Comparison of ENCODE assay signal across 7 mouse cellular contexts in genomic region chr9:106211680-106212593, GRCm38 (mm10). TPM values are rescaled to one million over a fixed set of nuclear protein-coding genes. Genes with fewer than 3 reads are reported as not detected.
A peak's percentile ranks its signal among the peaks of the same experiment; 100 is the strongest.
DNase-seq lines count a peak whose midpoint lies in the region; ATAC-seq lines count a peak whose summit lies in the region.

No protein-coding gene starts in this region.

- WGBS in intestine, embryonic 15.5 days: 20% methylated on average over 37 of the region's 37 CpGs
- WGBS in limb, embryonic 13.5 days: 20% methylated on average over 37 of the region's 37 CpGs
- 15% methylated on average over 37 of the region's 37 CpGs for WGBS in midbrain, embryonic 16.5 days

- no peaks in the 10 kb centered on the region for H3K27me3 ChIP-seq in intestine, embryonic 15.5 days (replicated peaks)
- no peaks in the 10 kb centered on the region for H3K27me3 ChIP-seq in limb, embryonic 13.5 days
- H3K27me3 ChIP-seq in midbrain, embryonic 16.5 days (ENCODE audit: control insufficient read depth, insufficient read depth, low read depth, low read length): no peaks in the 10 kb centered on the region

- peaks cover 17% of the 10 kb centered on the region; the same call in 1 of the 2 replicates for H3K36me3 ChIP-seq in intestine, embryonic 15.5 days
- peaks cover 48% of the 10 kb centered on the region for H3K36me3 ChIP-seq in limb, embryonic 13.5 days
- H3K36me3 ChIP-seq in midbrain, embryonic 16.5 days (ENCODE audit: control insufficient read depth, insufficient read depth, low read length): peaks cover 30% of the 10 kb centered on the region

- peak overlapping the region; percentile 71 for H3K4me2 ChIP-seq in intestine, embryonic 15.5 days (replicated peaks)
- peak overlapping the region; percentile 62 for H3K4me2 ChIP-seq in limb, embryonic 13.5 days (replicated peaks)
- H3K4me2 ChIP-seq in midbrain, embryonic 16.5 days (ENCODE audit: low read length): peak overlapping the region; percentile 59

- DNase-seq in adrenal gland, adult 2 months: peak; percentile 89
- peak; percentile 92 for DNase-seq in embryo, embryonic 10 days (ENCODE audit: low spot score)
- DNase-seq in gastrocnemius, postnatal 36 days: peak; percentile 74 to 79
- DNase-seq in spleen, postnatal 10 days (ENCODE audit: low spot score in 2 of 2): peak; percentile 78 to 90

- ATAC-seq in intestine, embryonic 15.5 days: peak; percentile 84
- peak; percentile 83 for ATAC-seq in limb, embryonic 13.5 days (ENCODE audit: low FRiP score, low read depth)
- ATAC-seq in midbrain, embryonic 16.5 days: peak; percentile 79

- H3K4me3 ChIP-seq in intestine, embryonic 15.5 days (replicated peaks): peak overlapping the region; percentile 27
- H3K4me3 ChIP-seq in limb, embryonic 13.5 days: peak overlapping the region; percentile 35
- H3K4me3 ChIP-seq in midbrain, embryonic 16.5 days (ENCODE audit: low read depth, low read length): peak overlapping the region; percentile 11; the same call in 1 of the 2 replicates

- peaks cover 11% of the 10 kb centered on the region; the same call in 1 of the 2 replicates for H3K4me1 ChIP-seq in intestine, embryonic 15.5 days (replicated peaks)
- peaks cover 10% of the 10 kb centered on the region for H3K4me1 ChIP-seq in limb, embryonic 13.5 days
- H3K4me1 ChIP-seq in midbrain, embryonic 16.5 days (ENCODE audit: control insufficient read depth, insufficient read depth, low read length): peaks cover 9% of the 10 kb centered on the region

- peak overlapping the region; percentile 51; the same call in 1 of the 2 replicates for H3K9ac ChIP-seq in intestine, embryonic 15.5 days
- peak overlapping the region; percentile 66 for H3K9ac ChIP-seq in limb, embryonic 13.5 days
- peak overlapping the region; percentile 58 for H3K9ac ChIP-seq in midbrain, embryonic 16.5 days (ENCODE audit: low read depth, low read length)

- no peaks in the 10 kb centered on the region for H3K9me3 ChIP-seq in intestine, embryonic 15.5 days
- H3K9me3 ChIP-seq in limb, embryonic 13.5 days: no peaks in the 10 kb centered on the region
- H3K9me3 ChIP-seq in midbrain, embryonic 16.5 days (replicated peaks; ENCODE audit: control insufficient read depth, low read length, poor library complexity, severe bottlenecking): no peaks in the 10 kb centered on the region

- no peak overlapping the region for H3K27ac ChIP-seq in intestine, embryonic 15.5 days
- H3K27ac ChIP-seq in limb, embryonic 13.5 days: peak overlapping the region; percentile 73
- H3K27ac ChIP-seq in midbrain, embryonic 16.5 days (ENCODE audit: low read length): peak overlapping the region; percentile 67

- intact Hi-C loops in gastrocnemius, postnatal 36 days (cut with DNase I): loop anchor here (5.0 to 10.0 kb wide), 2 partner anchors 55 to 213 kb away; partner anchors contain the start of genes Glyctk and Rpl29

RNA-seq across cellular contexts. Expression of gene Twf2, which starts 9.0 kb away (rescaled TPM):
- total RNA-seq in adrenal gland, adult 2 months (2021): 100 to 1,000 TPM in 1 of 2 experiments, 10 to 100 TPM in 1; 75.8 to 128 TPM
- polyA plus RNA-seq in adrenal gland, adult 2 months (2012; rRNA removed): 121 and 125 TPM in 2 replicates
- 100 to 1,000 TPM; 113 to 156 TPM for total RNA-seq in gastrocnemius, postnatal 36 days (2021)
- polyA plus RNA-seq in intestine, embryonic 15.5 days (2015; fragmentation: Nextera tagmentation; extraction: Ambion mirVana): 51.5 and 52.5 TPM in 2 replicates
- polyA plus RNA-seq in limb, embryonic 13.5 days (2015; fragmentation: Nextera tagmentation; extraction: Ambion mirVana): 59.1 and 63.6 TPM in 2 replicates
- 49.5 and 52.1 TPM in 2 replicates for polyA plus RNA-seq in midbrain, embryonic 16.5 days (2015; fragmentation: Nextera tagmentation; extraction: Ambion mirVana)

RNA-seq across cellular contexts. Expression of gene Tlr9, which starts 10.5 kb away (rescaled TPM):
- 1 to 10 TPM in 1 of 2 experiments, under 1 TPM in 1; 0.84 to 1.4 TPM for total RNA-seq in adrenal gland, adult 2 months (2021)
- 2.5 and 2.7 TPM in 2 replicates for polyA plus RNA-seq in adrenal gland, adult 2 months (2012; rRNA removed)
- total RNA-seq in gastrocnemius, postnatal 36 days (2021): under 1 TPM; 0.25 to 0.31 TPM
- polyA plus RNA-seq in intestine, embryonic 15.5 days (2015; fragmentation: Nextera tagmentation; extraction: Ambion mirVana): 0.16 and 0.19 TPM in 2 replicates
- polyA plus RNA-seq in limb, embryonic 13.5 days (2015; fragmentation: Nextera tagmentation; extraction: Ambion mirVana): 0.05 TPM in 1 of 2 replicates, not detected in the other
- polyA plus RNA-seq in midbrain, embryonic 16.5 days (2015; fragmentation: Nextera tagmentation; extraction: Ambion mirVana): not detected in 2 replicates

RNA-seq across cellular contexts. Expression of gene Ppm1m, which starts 12.4 kb away (rescaled TPM):
- total RNA-seq in adrenal gland, adult 2 months (2021): 100 to 1,000 TPM in 1 of 2 experiments, 10 to 100 TPM in 1; 84.6 to 135 TPM
- polyA plus RNA-seq in adrenal gland, adult 2 months (2012; rRNA removed): 216 and 273 TPM in 2 replicates
- total RNA-seq in gastrocnemius, postnatal 36 days (2021): 1 to 10 TPM; 3.0 to 3.3 TPM
- 30.4 and 31.7 TPM in 2 replicates for polyA plus RNA-seq in intestine, embryonic 15.5 days (2015; fragmentation: Nextera tagmentation; extraction: Ambion mirVana)
- polyA plus RNA-seq in limb, embryonic 13.5 days (2015; fragmentation: Nextera tagmentation; extraction: Ambion mirVana): 57.0 and 57.7 TPM in 2 replicates
- polyA plus RNA-seq in midbrain, embryonic 16.5 days (2015; fragmentation: Nextera tagmentation; extraction: Ambion mirVana): 16.6 and 16.7 TPM in 2 replicates

RNA-seq across cellular contexts. Expression of gene Alas1, which starts 36.5 kb away (rescaled TPM):
- total RNA-seq in adrenal gland, adult 2 months (2021): 1,000 to 10,000 TPM; 1,496 to 1,691 TPM
- 1,137 and 1,435 TPM in 2 replicates for polyA plus RNA-seq in adrenal gland, adult 2 months (2012; rRNA removed)
- 100 to 1,000 TPM; 235 to 282 TPM for total RNA-seq in gastrocnemius, postnatal 36 days (2021)
- polyA plus RNA-seq in intestine, embryonic 15.5 days (2015; fragmentation: Nextera tagmentation; extraction: Ambion mirVana): 110 TPM in 2 replicates
- 99.9 and 101 TPM in 2 replicates for polyA plus RNA-seq in limb, embryonic 13.5 days (2015; fragmentation: Nextera tagmentation; extraction: Ambion mirVana)
- polyA plus RNA-seq in midbrain, embryonic 16.5 days (2015; fragmentation: Nextera tagmentation; extraction: Ambion mirVana): 108 and 112 TPM in 2 replicates

RNA-seq across cellular contexts. Expression of gene Wdr82, which starts 41.2 kb away (rescaled TPM):
- 10 to 100 TPM; 66.8 to 75.8 TPM for total RNA-seq in adrenal gland, adult 2 months (2021)
- polyA plus RNA-seq in adrenal gland, adult 2 months (2012; rRNA removed): 50.5 and 67.4 TPM in 2 replicates
- 10 to 100 TPM; 18.4 to 20.3 TPM for total RNA-seq in gastrocnemius, postnatal 36 days (2021)
- polyA plus RNA-seq in intestine, embryonic 15.5 days (2015; fragmentation: Nextera tagmentation; extraction: Ambion mirVana): 16.5 and 19.0 TPM in 2 replicates
- polyA plus RNA-seq in limb, embryonic 13.5 days (2015; fragmentation: Nextera tagmentation; extraction: Ambion mirVana): 27.6 and 28.0 TPM in 2 replicates
- polyA plus RNA-seq in midbrain, embryonic 16.5 days (2015; fragmentation: Nextera tagmentation; extraction: Ambion mirVana): 35.5 and 35.9 TPM in 2 replicates
